Mouse (Mus musculus) cerebral cortex, adult 2 months (tissue): Measurements from ENCODE around the gene Cyp2d10.

ENCODE experiments used
- WGBS: fragments of 180-500 bp; shearing (Covaris S2); methylation state at CpG from one replicate; pipeline ENCODE4 v1.1.7; 2018; 5-methylcytosine and 5-hydroxymethylcytosine counted together

Cyp2d10 gene

GRCm38 (mm10) chr15:82406981-82407380, at the start of gene Cyp2d10:
Gene Cyp2d10, minus strand, starts transcription at chr15:82407195.
- WGBS = 95% methylated on average over 6 of the region's 6 CpGs

GRCm38 (mm10) chr15:82456086-82456790, 49.2 kb upstream of the Cyp2d10 start:
- 89% methylated on average over 6 of the region's 6 CpGs for WGBS

GRCm38 (mm10) chr15:82453501-82453900, 46.5 kb upstream of the Cyp2d10 start:
- WGBS = 85% methylated on average over 6 of the region's 6 CpGs

- 78% methylated on average over 1 of the region's 1 CpGs for WGBS
Observed at GRCm38 (mm10) chr15:82452133-82452532, 45.1 kb upstream of the Cyp2d10 start.

- WGBS = 81% methylated on average over 2 of the region's 2 CpGs
Observed at GRCm38 (mm10) chr15:82450045-82450444, 43.0 kb upstream of the Cyp2d10 start.

GRCm38 (mm10) chr15:82445196-82445595, 38.2 kb upstream of the Cyp2d10 start:
- WGBS = 80% methylated on average over 8 of the region's 8 CpGs

- WGBS = 88% methylated on average over 3 of the region's 3 CpGs
Observed at GRCm38 (mm10) chr15:82443658-82444057, 36.7 kb upstream of the Cyp2d10 start.

GRCm38 (mm10) chr15:82437975-82438617, 31.1 kb upstream of the Cyp2d10 start:
- 75% methylated on average over 5 of the region's 5 CpGs for WGBS

GRCm38 (mm10) chr15:82435606-82436005, 28.6 kb upstream of the Cyp2d10 start:
- WGBS = 84% methylated on average over 2 of the region's 2 CpGs

GRCm38 (mm10) chr15:82435011-82435410, 28.0 kb upstream of the Cyp2d10 start:
- WGBS = 82% methylated on average over 3 of the region's 3 CpGs

- 88% methylated on average over 3 of the region's 3 CpGs for WGBS
Observed at GRCm38 (mm10) chr15:82434541-82434940, 27.5 kb upstream of the Cyp2d10 start.

- 96% methylated on average over 3 of the region's 3 CpGs for WGBS
Observed at GRCm38 (mm10) chr15:82433621-82434020, 26.6 kb upstream of the Cyp2d10 start.

GRCm38 (mm10) chr15:82433137-82433536, 26.1 kb upstream of the Cyp2d10 start, which contains the start of gene Cyp2d9:
Gene Cyp2d9, plus strand, starts transcription at chr15:82433437.

GRCm38 (mm10) chr15:82423471-82423870, 16.5 kb upstream of the Cyp2d10 start:
- 87% methylated on average over 3 of the region's 3 CpGs for WGBS

GRCm38 (mm10) chr15:82422935-82423334, 15.9 kb upstream of the Cyp2d10 start:
- WGBS = 84% methylated on average over 4 of the region's 4 CpGs

- WGBS = 92% methylated on average over 1 of the region's 1 CpGs
Observed at GRCm38 (mm10) chr15:82418616-82419015, 11.6 kb upstream of the Cyp2d10 start.

- 28% methylated on average over 16 of the region's 16 CpGs for WGBS
Observed at GRCm38 (mm10) chr15:82416797-82417789, 10.1 kb upstream of the Cyp2d10 start.

- 81% methylated on average over 4 of the region's 4 CpGs for WGBS
Observed at GRCm38 (mm10) chr15:82407536-82407935, 541 bp upstream of the Cyp2d10 start.

GRCm38 (mm10) chr15:82404163-82404562, 2.8 kb downstream of the Cyp2d10 start:
- 89% methylated on average over 3 of the region's 3 CpGs for WGBS

GRCm38 (mm10) chr15:82403606-82404005, 3.4 kb downstream of the Cyp2d10 start:
- 93% methylated on average over 9 of the region's 9 CpGs for WGBS

GRCm38 (mm10) chr15:82402741-82403140, 4.3 kb downstream of the Cyp2d10 start:
- WGBS = 92% methylated on average over 6 of the region's 6 CpGs

- WGBS = 78% methylated on average over 2 of the region's 2 CpGs
Observed at GRCm38 (mm10) chr15:82401516-82401915, 5.5 kb downstream of the Cyp2d10 start.
